Mouse (Mus musculus) common myeloid progenitor, adult 5-6 weeks (primary cell): ENCODE results near the gene Lrp3. TPM values are rescaled to one million over a fixed set of nuclear protein-coding genes. Genes with fewer than 3 reads are reported as not detected.

Experiments
- ATAC-seq: replicated peaks from 2 replicates; pipeline ENCODE4 v1.8.0; 2016; ENCODE audit warnings: low read depth, mild to moderate bottlenecking, moderate TSS enrichment, inconsistent platforms; ENCODE audit not compliant: poor library complexity, severe bottlenecking
- total RNA-seq: library from RNA; stranded (forward); fragments of 200-1000, 187-1606 nt; gene quantifications from 2 replicates; pipeline ENCODE4 v1.2.3, GENCODE M21; 2017

Gene Lrp3
- total RNA-seq, 1 experiment from 2014 or later: 0.14 TPM

DNA sequence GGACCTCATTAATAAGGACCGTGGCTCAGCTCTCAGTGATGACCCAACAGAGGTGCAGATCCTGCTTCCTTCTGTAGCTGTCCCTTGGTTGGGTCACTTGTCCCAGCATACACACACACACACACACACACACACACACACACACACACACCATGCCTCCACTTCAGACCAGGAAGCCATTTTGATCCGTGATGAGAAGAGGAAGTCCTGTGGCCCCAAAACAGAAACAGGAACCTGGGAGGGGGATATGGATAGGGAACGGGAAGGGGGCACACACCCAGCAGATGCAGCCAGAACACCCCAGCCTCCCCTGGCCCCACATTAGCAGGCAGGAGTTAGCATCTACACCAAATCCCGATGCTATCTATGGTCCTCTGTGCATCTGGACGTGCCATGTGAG lies 64.4 kb downstream of the Lrp3 start:
- ATAC-seq: peak; percentile 58

Other genes starting within 250 kb of the Lrp3 start
- 29.8 and 33.7 TPM in 2 replicates for gene Cebpg, start 158.9 kb downstream of the Lrp3 start, total RNA-seq
- gene Cebpa, start 96.2 kb downstream of the Lrp3 start, total RNA-seq: 14.3 and 19.7 TPM in 2 replicates
- not detected in 2 replicates for gene Slc7a10, start 29.1 kb downstream of the Lrp3 start, total RNA-seq
- 16.6 and 19.0 TPM in 2 replicates for gene Gpatch1, start 102.9 kb upstream of the Lrp3 start, total RNA-seq
- gene Rhpn2, start 118.7 kb upstream of the Lrp3 start, total RNA-seq: 0.46 TPM in 1 of 2 replicates, not detected in the other
- 12.1 and 12.5 TPM in 2 replicates for gene Faap24, start 181.3 kb upstream of the Lrp3 start, total RNA-seq
- 10.1 and 10.6 TPM in 2 replicates for gene Cep89, start 181.5 kb upstream of the Lrp3 start, total RNA-seq
- gene Slc7a9, start 233.3 kb upstream of the Lrp3 start, total RNA-seq: not detected in 2 replicates